Mouse (Mus musculus): Measurements from ENCODE around the gene H2al1e. TPM values are rescaled to one million over a fixed set of nuclear protein-coding genes. Genes with fewer than 3 reads are reported as not detected.
A peak's percentile ranks its signal among the peaks of the same experiment; 100 is the strongest.
"Not testable (repeated sequence)": the region's sequence is repeated elsewhere in the genome, so short reads cannot be mapped to it uniquely, and the experiment has no call there.

The H2al1e gene
- polyA plus RNA-seq, 1 experiment from 2014 or later, result not detected

DNA sequence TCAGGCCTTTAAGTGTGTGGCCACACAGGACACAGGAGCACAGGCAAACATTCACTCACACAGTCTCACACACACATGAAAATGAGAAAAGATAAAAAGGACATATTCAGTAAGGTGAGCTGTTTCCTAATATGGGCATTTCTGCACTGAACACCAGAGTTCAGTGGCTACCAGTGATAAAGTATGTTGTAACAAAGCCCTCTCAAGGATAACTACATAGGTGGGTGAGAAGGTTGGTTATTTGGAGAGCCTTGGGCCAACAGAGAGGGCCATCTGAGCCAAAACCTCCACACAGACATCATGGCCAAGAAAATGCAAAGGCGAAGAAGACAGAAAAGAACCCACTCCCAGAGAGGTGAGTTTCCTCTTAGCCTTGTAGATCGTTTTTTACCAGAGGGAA is 15.8 kb downstream of the H2al1e start, which contains the start of gene H2al1j:
H2al1j (plus strand) TSS at position 301 of the 400 bp plus-strand sequence.
- DNase-seq; H3K4me1 ChIP-seq (ENCODE audit: insufficient read depth); H3K9ac ChIP-seq; H3K4me3 ChIP-seq (ENCODE audit: low read depth, low read length); H3K36me3 ChIP-seq (ENCODE audit: insufficient read depth); ATAC-seq (ENCODE audit: insufficient read depth); H3K9me3 ChIP-seq (ENCODE audit: low read depth, low read length); H3K27ac ChIP-seq (ENCODE audit: low read depth); H3K27me3 ChIP-seq (ENCODE audit: insufficient read depth, low read length); H3K4me2 ChIP-seq: not testable (repeated sequence)
- WGBS, result 89% methylated on average over 2 of the region's 2 CpGs

DNA sequence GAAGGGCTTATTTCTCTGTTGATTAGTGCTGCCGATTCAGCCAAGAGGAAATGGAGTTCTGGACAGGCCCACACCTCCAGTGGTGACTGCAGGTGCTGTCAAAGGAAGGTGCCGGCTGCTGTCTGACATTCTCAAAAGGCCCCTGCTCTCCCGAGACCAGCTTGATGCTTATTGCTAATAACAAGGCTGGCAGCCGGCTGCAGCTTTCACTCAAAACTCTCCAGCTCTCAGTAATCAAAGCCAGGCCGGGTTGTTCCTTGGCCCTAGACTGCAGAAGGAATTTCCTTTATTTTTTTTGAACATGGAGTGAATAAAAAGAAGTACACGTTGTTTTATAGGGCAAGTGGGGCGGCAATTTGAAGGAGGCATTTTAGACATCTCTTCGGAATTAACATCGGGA is 34.0 kb downstream of the H2al1e start:
- no peaks in the 10 kb centered on the region for H3K4me1 ChIP-seq (ENCODE audit: insufficient read depth)
- H3K36me3 ChIP-seq (ENCODE audit: insufficient read depth), result no peaks in the 10 kb centered on the region
- H3K4me3 ChIP-seq (ENCODE audit: low read depth, low read length), result no peak overlapping the region
- WGBS, result 54% methylated on average over 9 of the region's 9 CpGs
- H3K9ac ChIP-seq, result no peak overlapping the region
- no peaks in the 10 kb centered on the region for H3K27me3 ChIP-seq (ENCODE audit: insufficient read depth, low read length)
- no peak overlapping the region for H3K4me2 ChIP-seq
- DNase-seq, result peak; percentile 6
- ATAC-seq (ENCODE audit: insufficient read depth), result no peak
- no peak overlapping the region for H3K27ac ChIP-seq (ENCODE audit: low read depth)
- no peaks in the 10 kb centered on the region for H3K9me3 ChIP-seq (ENCODE audit: low read depth, low read length)
- no peak for TF ChIP-seq CTCF (IDR thresholded peaks at IDR 0.05; ENCODE audit: low read depth)

DNA sequence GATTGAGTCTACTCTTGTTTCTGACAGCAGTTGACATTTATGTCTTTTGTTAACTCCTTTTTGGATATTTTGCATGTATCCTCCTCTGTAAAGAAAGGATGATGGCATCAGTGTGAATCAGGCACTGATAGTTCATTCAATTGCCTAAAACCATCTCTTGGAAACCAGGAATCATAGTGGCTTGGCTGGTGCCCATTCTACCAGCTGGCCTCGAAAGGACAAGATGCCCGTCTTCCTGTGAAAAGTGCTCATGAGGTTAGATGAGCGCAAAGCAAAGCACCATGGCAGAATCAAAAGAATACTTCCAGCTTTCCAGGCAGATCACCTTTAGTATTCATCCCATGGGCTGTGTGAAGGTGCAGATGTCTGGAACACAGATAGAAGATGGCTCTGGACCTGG is 35.0 kb downstream of the H2al1e start:
- DNase-seq (no peak), ATAC-seq (ENCODE audit: insufficient read depth) (no peak)
- no peak for TF ChIP-seq CTCF (IDR thresholded peaks at IDR 0.05; ENCODE audit: low read depth)
- H3K4me2 ChIP-seq, result no peak overlapping the region
- WGBS, result 85% methylated on average over 3 of the region's 3 CpGs
- H3K27me3 ChIP-seq (ENCODE audit: insufficient read depth, low read length), result no peaks in the 10 kb centered on the region
- H3K4me3 ChIP-seq (ENCODE audit: low read depth, low read length), result no peak overlapping the region
- H3K36me3 ChIP-seq (ENCODE audit: insufficient read depth), result no peaks in the 10 kb centered on the region
- H3K9ac ChIP-seq, result no peak overlapping the region
- H3K9me3 ChIP-seq (ENCODE audit: low read depth, low read length), result no peaks in the 10 kb centered on the region
- no peak overlapping the region for H3K27ac ChIP-seq (ENCODE audit: low read depth)
- no peaks in the 10 kb centered on the region for H3K4me1 ChIP-seq (ENCODE audit: insufficient read depth)

DNA sequence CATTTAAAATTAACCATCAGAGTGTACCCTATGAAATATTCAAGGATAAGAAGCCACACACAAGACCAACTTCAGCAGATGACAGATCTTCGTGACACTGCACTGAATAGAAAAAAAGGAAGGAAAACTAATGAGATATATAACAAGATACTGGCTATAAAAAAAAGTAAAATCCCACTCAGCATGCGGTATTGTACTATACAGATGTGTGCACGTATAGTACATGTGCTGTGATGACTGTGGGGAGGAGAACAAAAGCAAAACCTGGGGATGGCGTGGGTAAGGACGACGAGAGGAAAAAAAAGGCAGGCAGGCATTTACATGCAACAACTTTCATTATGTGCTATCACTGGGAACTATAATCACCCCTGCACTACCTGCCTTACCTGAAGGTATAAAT is 49.1 kb downstream of the H2al1e start:
- Histone ChIP-seq H3K27me3 (ENCODE audit: insufficient read depth, low read length) (no peaks in the 10 kb centered on the region; the same call in 1 of the 2 replicates), H3K9me3 (ENCODE audit: low read depth, low read length) (no peaks in the 10 kb centered on the region), H3K27ac (ENCODE audit: low read depth) (no peak overlapping the region), H3K4me3 (ENCODE audit: low read depth, low read length) (no peak overlapping the region), H3K4me1 (ENCODE audit: insufficient read depth) (no peaks in the 10 kb centered on the region), H3K4me2 (no peak overlapping the region), H3K36me3 (ENCODE audit: insufficient read depth) (no peaks in the 10 kb centered on the region), H3K9ac (no peak overlapping the region)
- no peak for TF ChIP-seq CTCF (IDR thresholded peaks at IDR 0.05; ENCODE audit: low read depth)
- ATAC-seq (ENCODE audit: insufficient read depth), result no peak
- DNase-seq, result no peak
- WGBS, result 75% methylated on average over 6 of the region's 6 CpGs

DNA sequence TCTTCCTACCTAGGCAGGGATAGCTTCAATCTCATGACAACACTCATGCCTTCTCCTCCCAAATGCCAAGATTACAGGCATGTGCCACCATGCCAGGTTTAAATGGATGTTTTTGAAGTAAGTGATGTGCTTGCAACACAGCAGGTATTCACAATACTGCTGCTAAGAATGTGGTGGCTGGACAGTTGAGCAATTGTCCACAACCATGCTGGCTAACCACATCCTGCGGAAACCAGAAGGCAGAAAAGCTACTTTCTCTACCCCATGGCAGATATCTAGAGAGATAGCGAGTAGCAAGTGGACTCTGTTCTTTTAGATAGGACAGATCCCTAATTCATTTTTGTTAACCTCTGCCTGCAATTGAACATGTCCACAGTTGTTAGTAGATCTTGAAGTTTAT is 49.5 kb downstream of the H2al1e start:
- H3K27ac ChIP-seq (ENCODE audit: low read depth), result no peak overlapping the region
- no peak overlapping the region for H3K9ac ChIP-seq
- ATAC-seq (ENCODE audit: insufficient read depth) (no peak), DNase-seq (no peak)
- TF ChIP-seq CTCF (IDR thresholded peaks at IDR 0.05; ENCODE audit: low read depth), result no peak
- no peaks in the 10 kb centered on the region; the same call in 1 of the 2 replicates for H3K27me3 ChIP-seq (ENCODE audit: insufficient read depth, low read length)
- no peaks in the 10 kb centered on the region for H3K4me1 ChIP-seq (ENCODE audit: insufficient read depth)
- H3K9me3 ChIP-seq (ENCODE audit: low read depth, low read length), result no peaks in the 10 kb centered on the region
- no peak overlapping the region for H3K4me3 ChIP-seq (ENCODE audit: low read depth, low read length)
- H3K36me3 ChIP-seq (ENCODE audit: insufficient read depth), result no peaks in the 10 kb centered on the region
- no peak overlapping the region for H3K4me2 ChIP-seq
- 83% methylated on average over 2 of the region's 2 CpGs for WGBS

Other genes with a start within 250 kb of the H2al1e start
- gene H2al1a, start 12.7 kb upstream of the H2al1e start, polyA plus RNA-seq (2014; fragmentation: Nextera tagmentation; extraction: Ambion mirVana), result not detected in 2 replicates
- not detected in 2 replicates for gene H2al1b, start 9.5 kb upstream of the H2al1e start, polyA plus RNA-seq (2014; fragmentation: Nextera tagmentation; extraction: Ambion mirVana)
- not detected in 2 replicates for gene H2al1c, start 6.3 kb upstream of the H2al1e start, polyA plus RNA-seq (2014; fragmentation: Nextera tagmentation; extraction: Ambion mirVana)
- gene H2al1d, start 3.1 kb upstream of the H2al1e start, polyA plus RNA-seq (2014; fragmentation: Nextera tagmentation; extraction: Ambion mirVana), result not detected in 2 replicates
- gene H2al1f, start 3.2 kb downstream of the H2al1e start, polyA plus RNA-seq (2014; fragmentation: Nextera tagmentation; extraction: Ambion mirVana), result not detected in 2 replicates
- gene H2al1g, start 6.3 kb downstream of the H2al1e start, polyA plus RNA-seq (2014; fragmentation: Nextera tagmentation; extraction: Ambion mirVana), result not detected in 2 replicates
- not detected in 2 replicates for gene H2al1h, start 9.6 kb downstream of the H2al1e start, polyA plus RNA-seq (2014; fragmentation: Nextera tagmentation; extraction: Ambion mirVana)
- not detected in 2 replicates for gene H2al1i, start 12.7 kb downstream of the H2al1e start, polyA plus RNA-seq (2014; fragmentation: Nextera tagmentation; extraction: Ambion mirVana)
- not detected in 2 replicates for gene H2al1j, start 15.9 kb downstream of the H2al1e start, polyA plus RNA-seq (2014; fragmentation: Nextera tagmentation; extraction: Ambion mirVana)